Mouse (Mus musculus) pancreas, adult 10 weeks (tissue): ENCODE measurements around the gene Siglecf. TPM values are rescaled to one million over a fixed set of nuclear protein-coding genes. Genes with fewer than 3 reads are reported as not detected.

Experiments used
- polyA plus RNA-seq: library from polyadenylated mRNA; stranded (reverse); fragments of 350-450 nt; fragmentation: Illumina TruSeq; extraction: RNeasy Lipid Tissue Mini Kit (QIAGEN cat#74804); gene quantifications from one replicate; pipeline ENCODE4 v1.2.3, GENCODE M21; 2015; ENCODE audit warnings: low read depth, low replicate concordance; ENCODE audit not compliant: insufficient read depth

The Siglecf gene
- not detected for polyA plus RNA-seq

DNA sequence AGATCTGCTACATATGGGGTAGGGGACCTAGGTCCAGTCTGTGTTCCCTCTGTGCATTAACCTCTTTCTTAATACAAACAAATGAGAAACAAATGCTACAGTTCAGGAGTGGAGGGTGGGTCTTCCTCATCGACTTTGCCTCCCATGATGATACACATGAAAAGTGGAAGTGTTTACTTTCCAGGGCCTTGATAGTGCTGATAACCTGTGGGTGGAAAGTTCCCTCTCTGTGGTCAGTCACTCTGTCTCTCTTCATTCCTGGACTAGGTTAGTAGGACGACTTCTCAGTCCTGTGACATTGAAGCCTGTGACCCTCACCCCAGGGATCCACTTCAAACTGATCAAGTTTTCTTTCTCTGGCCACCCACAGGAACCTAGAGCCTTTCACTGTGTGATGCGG, at the start of gene Siglecf:
Gene Siglecf, plus strand, starts transcription at position 188 of the 400 bp plus-strand sequence.

DNA sequence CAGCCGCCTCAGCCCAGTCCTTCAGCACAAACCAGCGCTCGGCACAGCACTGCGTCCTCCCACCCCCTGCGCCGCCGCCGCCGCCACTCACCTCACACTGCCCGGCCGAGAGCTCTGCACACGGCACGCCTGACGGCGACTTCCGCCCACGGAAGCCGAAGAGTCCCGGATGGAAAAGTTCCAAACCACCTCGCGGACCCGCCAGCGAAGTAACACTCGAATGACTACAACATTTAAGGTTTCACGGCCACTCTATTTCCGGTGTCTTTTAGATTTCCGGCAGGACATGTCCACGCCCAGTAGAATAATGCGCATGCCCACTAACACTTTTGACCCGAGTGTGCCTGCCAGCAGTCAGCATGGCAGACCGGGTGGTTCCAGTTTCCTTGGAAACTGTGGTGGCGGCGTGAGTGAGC, 38.1 kb upstream of the Siglecf start, which contains the start of gene Zfp715:
Gene Zfp715, minus strand, starts transcription at position 282 of the 416 bp plus-strand sequence.

GRCm38 (mm10) chr7:43408131-43408553, 57.0 kb downstream of the Siglecf start, which contains the start of gene Siglecg:
Gene Siglecg (plus strand): TSS chr7:43408204.

Other genes starting within 250 kb of the Siglecf start
- not detected for gene Zfp936, start 237.1 kb upstream of the Siglecf start, polyA plus RNA-seq
- 10.6 TPM for gene Zfp715, start 38.0 kb upstream of the Siglecf start, polyA plus RNA-seq
- gene Siglecg, start 56.9 kb downstream of the Siglecf start, polyA plus RNA-seq = 0.42 TPM
- not detected for gene Lim2, start 76.3 kb downstream of the Siglecf start, polyA plus RNA-seq
- not detected for gene Nkg7, start 85.7 kb downstream of the Siglecf start, polyA plus RNA-seq
- gene Cldnd2, start 89.4 kb downstream of the Siglecf start, polyA plus RNA-seq = not detected
- 52.6 TPM for gene Etfb, start 92.7 kb downstream of the Siglecf start, polyA plus RNA-seq
- not detected for gene Gm45233, start 92.8 kb downstream of the Siglecf start, polyA plus RNA-seq
- 0.41 TPM for gene Vsig10l, start 111.8 kb downstream of the Siglecf start, polyA plus RNA-seq
- 0.52 TPM for gene Iglon5, start 138.7 kb downstream of the Siglecf start, polyA plus RNA-seq
- gene 4931406B18Rik, start 154.6 kb downstream of the Siglecf start, polyA plus RNA-seq = not detected
- gene Cd33, start 193.1 kb downstream of the Siglecf start, polyA plus RNA-seq = 1.2 TPM
- gene Zfp658, start 210.9 kb downstream of the Siglecf start, polyA plus RNA-seq = 2.8 TPM
- gene Zfp719, start 228.3 kb downstream of the Siglecf start, polyA plus RNA-seq = 1.9 TPM